Mouse (Mus musculus) kidney, adult 11 months (tissue): ENCODE measurements around the gene Gabbr2.
A peak's percentile ranks its signal among the peaks of the same experiment; 100 is the strongest.

Experiments used
- DNase-seq: peaks from one replicate; pipeline ENCODE4 v3.0.0; 2022

The Gabbr2 gene

GRCm38 (mm10) chr4:46754407-46755194, 237.1 kb downstream of the Gabbr2 start:
- DNase-seq: no peak

DNA sequence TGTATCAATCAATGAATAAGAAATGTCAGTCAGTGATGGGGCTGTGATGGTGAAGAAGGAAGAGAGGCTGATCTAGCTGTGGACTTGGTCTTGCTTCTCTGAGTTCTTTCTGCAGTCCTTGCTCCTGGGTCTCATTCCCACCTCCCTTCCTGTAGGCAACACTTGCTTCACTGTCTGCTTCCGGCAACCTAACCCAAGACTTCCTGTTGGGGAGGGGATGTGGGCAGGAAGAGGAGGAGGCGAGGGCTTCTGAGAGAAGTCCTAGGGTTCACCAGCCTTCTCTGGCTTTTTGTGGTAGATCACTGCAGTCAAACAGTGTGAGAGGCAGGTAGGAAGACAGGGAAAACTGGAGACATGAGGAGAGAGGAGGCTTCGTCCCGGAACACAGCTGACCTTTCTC, 239.4 kb downstream of the Gabbr2 start:
- DNase-seq: no peak

GRCm38 (mm10) chr4:46749015-46749414, 242.7 kb downstream of the Gabbr2 start:
- no peak for DNase-seq

GRCm38 (mm10) chr4:46747007-46747746, 244.5 kb downstream of the Gabbr2 start:
- DNase-seq: no peak

- no peak for DNase-seq
Measured at GRCm38 (mm10) chr4:46745536-46745935, 246.1 kb downstream of the Gabbr2 start.

DNA sequence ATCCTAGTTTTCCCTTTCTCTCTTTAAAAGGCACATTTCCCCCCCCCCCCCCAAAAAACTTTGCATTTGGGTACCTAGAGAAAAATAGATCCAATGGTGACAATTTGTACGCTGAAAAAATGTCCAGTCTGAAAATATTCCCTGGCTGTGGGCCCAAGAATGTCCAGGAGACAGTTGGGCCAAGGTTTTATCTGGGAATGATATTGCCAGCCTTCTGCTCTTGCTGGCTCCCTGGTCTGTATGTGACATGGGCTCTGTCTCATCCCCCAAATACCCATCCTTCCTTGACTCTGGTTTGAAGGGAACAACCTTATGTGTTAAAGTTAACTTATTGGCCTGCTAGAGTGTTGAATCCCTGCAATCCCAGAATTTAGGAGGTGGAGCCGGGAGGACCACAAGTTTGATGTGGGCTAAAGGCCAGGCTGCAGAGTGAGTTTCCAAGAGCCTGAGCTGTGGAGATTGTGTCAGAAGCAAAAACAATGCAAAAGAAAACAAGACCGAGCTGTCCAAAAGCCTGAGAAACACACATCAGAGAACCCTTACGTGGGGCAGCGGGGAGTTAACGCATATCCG, 247.0 kb downstream of the Gabbr2 start:
- DNase-seq: no peak

DNA sequence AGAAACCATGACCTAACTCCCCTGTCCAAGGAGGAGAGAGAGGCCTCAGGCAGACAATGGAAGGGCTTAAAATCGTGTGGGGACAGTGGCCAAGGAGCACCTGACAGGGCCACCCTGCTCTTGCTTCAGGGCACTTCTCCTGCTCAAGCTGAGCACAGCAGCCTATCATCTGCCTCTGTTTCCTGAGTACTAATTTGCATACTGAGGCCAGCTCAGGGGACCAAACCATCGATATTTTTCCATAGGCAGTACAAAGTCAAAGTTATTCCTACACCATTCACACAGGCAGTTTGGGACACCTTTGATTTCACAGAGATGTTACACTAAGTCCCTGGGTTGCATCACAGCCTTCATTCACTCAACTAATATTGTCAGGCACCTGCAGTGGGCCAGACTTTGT, 249.1 kb downstream of the Gabbr2 start:
- DNase-seq: no peak

DNA sequence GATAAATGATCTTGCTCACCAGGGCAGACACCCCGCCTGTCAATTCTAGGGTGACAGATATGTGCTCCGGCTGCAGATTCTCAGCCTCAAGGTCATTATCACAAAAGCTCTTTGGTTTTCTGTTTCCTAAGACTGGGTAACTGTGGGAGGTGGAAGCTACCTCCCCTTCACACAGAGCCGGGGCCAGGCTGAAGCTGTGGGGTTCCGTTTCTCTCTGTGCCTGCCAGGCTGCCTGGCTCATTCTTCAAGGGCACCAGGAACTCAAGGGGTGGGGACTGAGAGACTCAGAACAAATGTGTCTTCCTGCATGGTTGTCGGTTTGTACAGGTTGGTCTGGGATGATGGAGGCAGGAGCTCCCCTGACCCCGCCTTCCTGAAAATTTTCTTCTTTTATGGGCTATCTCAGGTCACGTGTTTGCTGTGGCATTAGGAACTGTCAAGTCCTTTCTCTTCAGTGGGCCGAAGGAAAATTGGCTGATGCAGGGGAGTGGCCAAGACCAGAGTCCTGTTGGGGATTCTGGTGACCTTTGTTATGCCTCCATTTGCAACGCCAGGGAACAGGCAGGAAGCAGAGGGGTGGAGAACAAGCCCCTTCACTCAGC, 254.7 kb downstream of the Gabbr2 start:
- no peak for DNase-seq

DNA sequence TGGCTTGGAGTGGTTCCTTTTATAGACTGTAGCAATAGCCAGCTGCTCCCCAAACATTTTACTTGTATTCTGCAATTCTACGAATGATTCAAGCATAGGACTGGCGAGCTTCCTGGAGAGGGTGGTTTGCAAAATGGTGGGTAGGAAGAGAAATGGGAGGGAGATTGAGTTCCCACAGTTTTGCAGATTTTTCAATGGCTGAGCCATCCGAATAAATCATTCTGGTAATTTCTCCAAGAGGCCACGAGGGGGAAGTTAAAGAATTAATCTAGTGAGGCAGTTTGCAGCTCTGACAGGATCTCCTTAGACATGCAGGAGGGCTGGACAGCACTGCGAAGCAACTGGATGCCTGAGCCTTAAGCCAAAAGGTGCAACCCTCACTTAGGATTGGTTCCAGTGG, 256.8 kb downstream of the Gabbr2 start:
- DNase-seq: no peak

GRCm38 (mm10) chr4:46731590-46731989, 260.1 kb downstream of the Gabbr2 start:
- DNase-seq: peak; percentile 26

GRCm38 (mm10) chr4:46729306-46730042, 262.2 kb downstream of the Gabbr2 start:
- DNase-seq: no peak

GRCm38 (mm10) chr4:46728231-46728630, 263.4 kb downstream of the Gabbr2 start:
- no peak for DNase-seq

DNA sequence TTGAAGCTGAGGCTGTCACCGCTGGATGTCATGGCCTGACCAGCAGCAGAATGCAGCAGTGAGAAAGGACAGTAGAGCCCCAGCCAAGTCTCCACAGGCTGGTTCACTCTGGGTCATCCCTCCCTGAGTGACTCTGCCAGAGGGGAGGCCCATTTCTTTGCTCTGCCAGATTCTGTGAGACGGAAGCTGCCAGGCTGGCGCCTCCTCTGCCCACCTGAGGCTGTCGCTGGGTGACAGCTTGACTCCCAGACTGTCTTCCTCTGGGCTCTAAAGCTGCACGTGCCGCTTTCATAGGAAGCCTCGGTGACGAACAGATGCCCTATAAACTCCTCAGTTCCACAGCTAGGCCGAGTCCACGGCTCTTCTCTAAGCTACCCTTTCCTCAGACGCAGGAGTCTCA, 264.5 kb downstream of the Gabbr2 start:
- DNase-seq: no peak

GRCm38 (mm10) chr4:46720821-46721557, 270.7 kb downstream of the Gabbr2 start:
- no peak for DNase-seq

GRCm38 (mm10) chr4:46720070-46720469, 271.6 kb downstream of the Gabbr2 start:
- DNase-seq: no peak

GRCm38 (mm10) chr4:46718624-46719023, 273.0 kb downstream of the Gabbr2 start:
- DNase-seq: no peak

- DNase-seq: no peak
Measured at GRCm38 (mm10) chr4:46717156-46717555, 274.5 kb downstream of the Gabbr2 start.

DNA sequence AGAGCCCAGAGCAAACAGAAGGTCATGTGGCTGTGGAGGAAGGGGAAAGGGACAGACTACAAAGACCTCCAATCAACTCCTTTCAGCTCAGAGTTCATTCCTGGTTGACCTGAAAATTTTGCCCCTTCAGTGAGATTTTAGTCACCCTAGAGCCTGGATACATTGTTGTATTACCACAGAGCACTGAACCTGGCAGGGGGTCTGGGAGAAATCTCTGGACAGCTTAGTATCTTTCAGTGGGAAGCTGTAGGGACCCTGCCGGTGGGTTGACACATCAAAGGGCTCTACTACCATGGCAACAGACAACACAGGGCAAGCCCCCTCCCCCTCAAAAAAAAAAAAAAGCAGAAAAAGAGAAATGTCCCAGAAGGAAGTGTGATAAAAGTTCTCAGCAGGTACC, 275.3 kb downstream of the Gabbr2 start:
- no peak for DNase-seq

GRCm38 (mm10) chr4:46710523-46710922, 281.1 kb downstream of the Gabbr2 start:
- DNase-seq: no peak

GRCm38 (mm10) chr4:46710018-46710417, 281.7 kb downstream of the Gabbr2 start:
- peak; percentile 55 for DNase-seq

DNA sequence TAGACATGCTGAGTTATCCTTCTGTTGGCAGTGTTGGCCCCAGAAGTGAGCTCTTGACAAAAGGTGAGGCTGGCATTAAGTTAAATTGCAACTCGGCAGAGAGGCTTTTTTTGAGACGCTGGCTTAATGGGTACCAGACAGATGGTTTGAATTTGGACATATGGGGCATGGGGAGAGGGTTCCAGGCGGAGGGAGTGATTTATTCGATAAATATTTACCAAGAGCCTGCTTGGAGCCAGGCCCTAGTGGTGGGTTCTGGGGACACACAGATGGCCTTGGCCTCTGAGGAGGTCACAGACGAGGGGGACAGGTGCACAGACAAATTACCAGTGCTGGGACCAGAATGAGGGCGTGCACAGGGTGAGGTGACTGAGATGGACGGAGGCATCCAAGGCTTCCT, 282.2 kb downstream of the Gabbr2 start:
- DNase-seq: peak; percentile 23

- no peak for DNase-seq
Measured at GRCm38 (mm10) chr4:46705739-46706138, 285.9 kb downstream of the Gabbr2 start.
